Mouse (Mus musculus) stomach, embryonic 15.5 days (tissue): ENCODE data around the gene Iqce. TPM values are rescaled to one million over a fixed set of nuclear protein-coding genes. Genes with fewer than 3 reads are reported as not detected.
A peak's percentile ranks its signal among the peaks of the same experiment; 100 is the strongest.

Experiments
- ATAC-seq: fragments of 200-750 bp; cut with Nextera tagmentation; 2 replicates; pipeline ENCODE4 v1.8.0; 2017; ENCODE audit warnings: low read depth, moderate number of reproducible peaks, moderate TSS enrichment; ENCODE audit not compliant: insufficient read depth, low FRiP score
- H3K27ac ChIP-seq: fragments of 300-500 bp; sonication (generic); 2 replicates; pipeline ENCODE4 v1.5.1; 2015; ENCODE audit warnings: mild to moderate bottlenecking, inconsistent platforms
- H3K27me3 ChIP-seq: fragments of 300-500 bp; sonication (generic); replicated peaks from 2 replicates; pipeline ENCODE4 v1.6.1; 2015; ENCODE audit warnings: inconsistent platforms
- H3K36me3 ChIP-seq: fragments of 300-500 bp; sonication (generic); 2 replicates; pipeline ENCODE4 v1.6.1; 2015; ENCODE audit warnings: inconsistent platforms
- H3K4me1 ChIP-seq: fragments of 300-500 bp; sonication (generic); 2 replicates; pipeline ENCODE4 v1.6.1; 2015; ENCODE audit warnings: inconsistent platforms
- H3K4me2 ChIP-seq: fragments of 300-500 bp; sonication (generic); 2 replicates; pipeline ENCODE4 v1.6.1; 2015; ENCODE audit warnings: mild to moderate bottlenecking, inconsistent platforms
- H3K4me3 ChIP-seq: fragments of 300-500 bp; sonication (generic); replicated peaks from 2 replicates; pipeline ENCODE4 v1.5.1; 2015; ENCODE audit warnings: inconsistent platforms
- H3K9ac ChIP-seq: fragments of 300-500 bp; sonication (generic); 2 replicates; pipeline ENCODE4 v1.6.1; 2015; ENCODE audit warnings: inconsistent platforms
- H3K9me3 ChIP-seq: fragments of 300-500 bp; sonication (generic); 2 replicates; pipeline ENCODE4 v1.6.1; 2016; ENCODE audit warnings: inconsistent platforms
- WGBS: fragments of 180-500 bp; shearing (Covaris S2); methylation state at CpG from one replicate; pipeline ENCODE4 v1.1.7; 2015; 5-methylcytosine and 5-hydroxymethylcytosine counted together
- polyA plus RNA-seq: library from polyadenylated mRNA; unstranded; fragments of >200 nt; fragmentation: Nextera tagmentation; extraction: Ambion mirVana; gene quantifications from 2 replicates; pipeline ENCODE4 v1.2.1, GENCODE M21; 2015

Iqce gene
- polyA plus RNA-seq, 1 experiment from 2014 or later: 20.3 TPM

- 78% methylated on average over 15 of the region's 15 CpGs for WGBS
- Histone ChIP-seq H3K4me1 (peaks cover 63% of the 10 kb centered on the region), H3K9ac (no peak overlapping the region), H3K4me3 (no peak overlapping the region), H3K36me3 (peaks cover 8% of the 10 kb centered on the region; the same call in 1 of the 2 replicates), H3K4me2 (peak overlapping the region; percentile 22; the same call in 1 of the 2 replicates), H3K27ac (peak overlapping the region; percentile 51; the same call in 1 of the 2 replicates), H3K9me3 (no peaks in the 10 kb centered on the region), H3K27me3 (no peaks in the 10 kb centered on the region)
- ATAC-seq: peak; percentile 1; the same call in 1 of the 2 replicates
These were observed 57.4 kb downstream of the Iqce start for GRCm38 (mm10) chr5:140644702-140645201.

DNA sequence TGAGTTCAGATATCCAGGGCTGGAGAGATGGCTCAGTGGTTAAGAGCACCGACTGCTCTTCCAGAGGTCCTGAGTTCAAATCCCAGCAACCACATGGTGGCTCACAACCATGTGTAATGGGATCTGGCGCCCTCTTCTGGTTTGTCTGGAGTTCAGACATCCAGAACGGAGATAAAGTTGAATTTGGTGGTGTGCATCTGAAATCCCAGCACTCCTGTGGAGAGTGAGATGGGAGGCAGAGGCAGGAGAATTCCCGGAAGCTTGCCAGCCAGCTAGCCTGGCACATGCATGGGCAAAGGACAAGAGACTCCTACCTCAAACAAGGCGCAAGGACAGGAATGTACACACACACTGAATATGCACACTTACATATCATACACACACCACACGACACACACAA lies 57.9 kb downstream of the Iqce start:
- Histone ChIP-seq H3K27me3 (no peaks in the 10 kb centered on the region), H3K27ac (no peak overlapping the region), H3K4me2 (no peak overlapping the region; the same call in 1 of the 2 replicates), H3K4me3 (no peak overlapping the region), H3K9ac (no peak overlapping the region), H3K9me3 (no peaks in the 10 kb centered on the region), H3K36me3 (peaks cover 8% of the 10 kb centered on the region; the same call in 1 of the 2 replicates), H3K4me1 (peaks cover 58% of the 10 kb centered on the region)
- WGBS: 86% methylated on average over 6 of the region's 6 CpGs
- no peak for ATAC-seq

DNA sequence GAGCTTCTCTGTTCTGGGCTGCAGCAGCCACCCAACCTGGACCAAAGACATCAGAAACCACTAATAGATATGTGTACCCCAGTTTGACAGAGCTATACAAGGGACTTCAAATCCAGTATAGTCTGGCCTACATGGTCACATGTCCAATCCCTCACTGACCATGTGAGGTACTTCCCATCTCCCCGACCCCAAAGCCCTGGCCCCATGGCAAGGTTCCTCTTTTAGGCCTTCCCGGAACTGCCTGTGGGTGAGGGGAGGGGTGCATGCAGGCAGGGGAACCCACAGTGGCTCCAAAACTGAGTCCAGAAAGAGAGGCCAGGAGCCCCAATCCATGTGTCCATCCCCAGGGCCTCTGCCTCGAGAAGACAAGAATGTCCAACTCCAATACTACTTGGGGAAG lies 60.1 kb downstream of the Iqce start:
- H3K9ac ChIP-seq: no peak overlapping the region
- H3K27ac ChIP-seq: peak overlapping the region; percentile 73
- H3K4me1 ChIP-seq: peaks cover 49% of the 10 kb centered on the region
- H3K4me2 ChIP-seq: no peak overlapping the region
- no peaks in the 10 kb centered on the region for H3K9me3 ChIP-seq
- no peaks in the 10 kb centered on the region for H3K27me3 ChIP-seq
- H3K36me3 ChIP-seq: peaks cover 15% of the 10 kb centered on the region
- no peak overlapping the region for H3K4me3 ChIP-seq
- no peak for ATAC-seq
- 51% methylated on average over 3 of the region's 3 CpGs for WGBS

DNA sequence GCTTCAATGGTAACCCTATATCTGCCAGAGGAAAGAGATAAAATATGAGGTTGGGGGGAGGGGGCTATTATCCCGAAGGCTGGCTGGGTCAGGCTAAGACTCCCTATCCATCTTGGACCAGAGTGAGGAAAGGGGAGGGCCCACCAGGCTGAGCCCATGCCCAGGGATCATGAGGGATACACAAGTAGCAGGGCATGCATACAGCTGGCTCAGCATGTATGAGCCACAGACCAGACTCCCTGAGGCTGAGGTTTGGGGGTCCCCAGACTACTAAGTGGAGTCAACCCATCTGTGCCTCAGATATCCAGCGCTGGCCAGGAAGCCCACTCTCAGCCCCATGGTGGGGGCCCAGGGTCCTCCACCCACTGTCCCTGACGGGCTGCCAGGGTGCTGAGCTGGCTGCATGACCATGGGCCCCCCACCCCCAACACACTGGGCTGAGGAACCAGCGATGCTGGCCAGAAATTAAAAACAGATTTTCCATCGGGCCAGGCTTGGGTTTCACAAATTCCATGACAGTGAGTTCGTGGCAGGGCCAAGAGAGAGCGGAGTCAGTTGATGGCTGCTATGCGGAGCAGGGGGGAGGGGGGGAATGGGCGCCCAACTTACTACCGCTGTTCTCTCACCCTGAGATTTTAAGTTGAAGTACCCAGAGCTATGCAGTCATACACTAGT lies 60.8 kb downstream of the Iqce start:
- H3K9ac ChIP-seq: no peak overlapping the region
- H3K27ac ChIP-seq: peak overlapping the region; percentile 73
- H3K4me3 ChIP-seq: no peak overlapping the region
- peaks cover 42% of the 10 kb centered on the region for H3K4me1 ChIP-seq
- WGBS: 43% methylated on average over 10 of the region's 10 CpGs
- ATAC-seq: peak; percentile 38
- H3K9me3 ChIP-seq: no peaks in the 10 kb centered on the region
- peak overlapping the region; percentile 8; the same call in 1 of the 2 replicates for H3K4me2 ChIP-seq
- peaks cover 19% of the 10 kb centered on the region for H3K36me3 ChIP-seq
- H3K27me3 ChIP-seq: no peaks in the 10 kb centered on the region

GRCm38 (mm10) chr5:140640812-140641211 lies 61.4 kb downstream of the Iqce start:
- WGBS: 68% methylated on average over 2 of the region's 2 CpGs
- Histone ChIP-seq H3K27me3 (no peaks in the 10 kb centered on the region), H3K4me3 (no peak overlapping the region), H3K9ac (no peak overlapping the region), H3K4me1 (peaks cover 37% of the 10 kb centered on the region), H3K27ac (peak overlapping the region; percentile 73; the same call in 1 of the 2 replicates), H3K36me3 (peaks cover 23% of the 10 kb centered on the region), H3K9me3 (no peaks in the 10 kb centered on the region), H3K4me2 (peak overlapping the region; percentile 8; the same call in 1 of the 2 replicates)
- no peak for ATAC-seq

DNA sequence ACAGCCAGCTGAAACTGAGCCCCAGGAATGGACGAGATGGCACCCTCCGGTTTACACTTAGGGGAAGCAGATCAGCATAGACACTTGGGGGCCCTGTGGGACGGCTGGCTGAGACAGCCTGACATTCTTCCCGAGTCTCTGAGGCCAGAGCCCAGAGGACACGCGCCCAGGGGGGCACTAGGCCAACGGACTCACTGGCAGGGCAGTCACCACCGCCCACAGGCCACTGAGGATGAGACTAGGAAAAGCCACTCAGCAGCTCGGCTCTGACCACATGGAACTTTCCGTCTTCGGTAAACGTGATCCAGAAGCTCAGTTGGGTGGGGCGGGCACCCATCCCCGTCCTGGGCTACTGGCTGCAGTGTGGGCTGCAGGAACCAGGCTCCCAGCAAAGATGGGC lies 62.3 kb downstream of the Iqce start:
- Histone ChIP-seq H3K9me3 (no peaks in the 10 kb centered on the region), H3K36me3 (peaks cover 32% of the 10 kb centered on the region), H3K4me1 (peaks cover 28% of the 10 kb centered on the region), H3K4me2 (no peak overlapping the region), H3K27ac (no peak overlapping the region), H3K27me3 (no peaks in the 10 kb centered on the region), H3K4me3 (no peak overlapping the region), H3K9ac (no peak overlapping the region)
- no peak for ATAC-seq
- WGBS: 81% methylated on average over 14 of the region's 14 CpGs

DNA sequence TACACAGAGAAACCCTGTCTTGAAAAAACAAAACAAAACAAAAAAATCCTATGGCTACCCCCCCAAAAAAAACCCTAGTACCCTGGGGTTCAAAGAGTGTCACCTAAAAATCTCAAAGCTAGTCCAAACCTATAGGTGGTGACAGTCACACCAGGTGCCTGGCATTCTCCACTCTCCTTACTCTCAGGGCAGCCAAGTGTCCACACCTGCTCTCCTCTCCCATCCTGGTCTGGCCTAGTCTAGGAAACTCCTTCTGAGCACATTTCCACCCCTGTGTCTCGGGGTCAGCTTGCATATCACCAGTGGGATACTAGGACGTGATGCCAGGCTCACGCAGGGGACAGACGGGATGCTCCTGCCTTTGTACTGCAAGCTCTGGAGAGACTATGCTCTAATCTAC lies 62.9 kb downstream of the Iqce start:
- WGBS: 85% methylated on average over 4 of the region's 4 CpGs
- H3K4me1 ChIP-seq: peaks cover 25% of the 10 kb centered on the region
- no peaks in the 10 kb centered on the region for H3K27me3 ChIP-seq
- H3K4me2 ChIP-seq: no peak overlapping the region
- H3K36me3 ChIP-seq: peaks cover 34% of the 10 kb centered on the region
- no peaks in the 10 kb centered on the region for H3K9me3 ChIP-seq
- no peak overlapping the region for H3K9ac ChIP-seq
- H3K27ac ChIP-seq: no peak overlapping the region
- H3K4me3 ChIP-seq: no peak overlapping the region
- no peak for ATAC-seq

DNA sequence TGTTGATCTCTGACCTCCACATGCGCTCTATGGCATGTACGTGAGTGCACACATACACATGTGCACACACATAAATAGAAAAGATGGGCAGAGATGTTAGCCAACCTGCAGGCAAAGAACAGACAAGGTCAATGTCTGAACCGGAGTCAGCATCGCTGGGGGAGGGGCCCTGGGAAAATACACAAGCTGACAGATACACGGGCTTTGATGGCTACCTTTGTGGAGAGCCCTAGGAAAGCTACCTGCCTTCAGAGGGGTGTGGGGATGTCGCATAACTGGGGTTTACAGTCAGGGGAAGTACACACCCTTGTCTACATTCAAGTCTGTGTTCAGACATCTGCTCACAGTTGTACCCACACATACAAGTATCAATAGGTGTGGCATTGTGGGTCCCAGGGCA lies 63.7 kb downstream of the Iqce start:
- no peak for ATAC-seq
- Histone ChIP-seq H3K27ac (no peak overlapping the region), H3K27me3 (no peaks in the 10 kb centered on the region), H3K9me3 (no peaks in the 10 kb centered on the region), H3K36me3 (peaks cover 36% of the 10 kb centered on the region), H3K9ac (no peak overlapping the region), H3K4me1 (peaks cover 23% of the 10 kb centered on the region), H3K4me2 (no peak overlapping the region), H3K4me3 (no peak overlapping the region)
- WGBS: 81% methylated on average over 6 of the region's 6 CpGs

- Histone ChIP-seq H3K36me3 (peaks cover 41% of the 10 kb centered on the region), H3K9me3 (no peaks in the 10 kb centered on the region), H3K9ac (no peak overlapping the region), H3K4me1 (peaks cover 19% of the 10 kb centered on the region), H3K27ac (no peak overlapping the region), H3K27me3 (no peaks in the 10 kb centered on the region), H3K4me3 (no peak overlapping the region), H3K4me2 (no peak overlapping the region)
- WGBS: 85% methylated on average over 3 of the region's 3 CpGs
- ATAC-seq: no peak
These were observed 64.2 kb downstream of the Iqce start for GRCm38 (mm10) chr5:140637989-140638388.

DNA sequence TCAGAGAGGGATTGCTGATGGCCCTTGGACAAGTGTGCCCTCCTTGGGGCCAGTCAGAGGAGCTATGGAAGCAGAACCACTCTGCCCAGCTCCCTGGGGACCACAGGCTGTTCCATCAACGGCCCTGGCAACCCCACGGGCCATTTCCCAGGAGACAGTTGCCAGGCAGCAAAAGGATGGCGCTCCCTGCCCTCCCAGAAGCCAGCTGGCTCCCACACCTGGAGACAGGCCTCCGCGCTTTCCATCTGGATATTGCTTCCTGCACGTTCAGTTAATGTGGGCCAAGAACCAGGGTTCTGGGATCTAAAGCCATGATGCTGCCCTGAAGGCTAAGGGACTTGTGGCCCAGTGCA lies 65.1 kb downstream of the Iqce start:
- no peak for ATAC-seq
- WGBS: 83% methylated on average over 6 of the region's 6 CpGs
- Histone ChIP-seq H3K9ac (no peak overlapping the region), H3K4me3 (no peak overlapping the region), H3K4me2 (no peak overlapping the region), H3K9me3 (no peaks in the 10 kb centered on the region), H3K27me3 (no peaks in the 10 kb centered on the region), H3K36me3 (peaks cover 51% of the 10 kb centered on the region), H3K27ac (no peak overlapping the region), H3K4me1 (peaks cover 12% of the 10 kb centered on the region)

- Histone ChIP-seq H3K4me3 (no peak overlapping the region), H3K9me3 (no peaks in the 10 kb centered on the region), H3K4me2 (no peak overlapping the region), H3K9ac (no peak overlapping the region), H3K27me3 (no peaks in the 10 kb centered on the region), H3K4me1 (peaks cover 8% of the 10 kb centered on the region), H3K36me3 (peaks cover 56% of the 10 kb centered on the region), H3K27ac (no peak overlapping the region)
- WGBS: 88% methylated on average over 7 of the region's 7 CpGs
- ATAC-seq: no peak
These were observed 65.7 kb downstream of the Iqce start for GRCm38 (mm10) chr5:140636316-140637057.
